ENCODE assay signal across 10 mouse cellular contexts in the genomic region with DNA sequence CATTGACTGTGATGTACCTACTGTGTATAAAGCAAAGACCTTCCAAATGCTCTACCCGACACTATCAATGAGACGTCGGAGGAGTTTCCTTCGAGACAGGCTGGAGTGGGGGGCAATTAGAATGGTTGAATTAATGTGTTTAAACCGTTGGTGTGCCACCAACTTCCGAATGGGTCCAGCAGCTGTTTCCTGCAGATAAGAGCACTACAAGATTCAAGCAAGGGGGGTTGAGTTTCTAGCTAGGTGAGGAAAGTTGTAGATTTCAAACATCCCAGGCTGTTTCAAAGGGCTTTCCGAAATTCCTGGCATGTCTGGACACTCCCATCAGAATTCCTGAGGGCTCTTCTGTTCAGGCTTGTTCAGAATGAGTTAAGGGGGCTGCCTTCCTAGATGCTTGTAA. TPM values are rescaled to one million over a fixed set of nuclear protein-coding genes. Genes with fewer than 3 reads are reported as not detected.
DNase-seq lines count a peak whose midpoint lies in the region; ATAC-seq and TF ChIP-seq lines count a peak whose summit lies in the region.
"Had no signal": no experiment of that assay in that cellular context is flagged by ENCODE, and none has a peak within 500 bp of the region (broad histone marks: within the 10 kb centered on the region; RNA-seq: fewer than 3 reads in every experiment).

No protein-coding gene starts in this region.

- 50% methylated on average over 7 of the region's 7 CpGs for WGBS in kidney, embryonic 16.5 days
- 45% methylated on average over 7 of the region's 7 CpGs for whole genome bisulfite sequencing in kidney, embryonic 15.5 days
- 4% methylated on average over 7 of the region's 7 CpGs for WGBS in liver, embryonic 12.5 days (ENCODE audit: insufficient replicate concordance)
- 79% methylated on average over 7 of the region's 7 CpGs for WGBS in hindbrain, embryonic 13.5 days
- 82% methylated on average over 7 of the region's 7 CpGs for WGBS in midbrain, embryonic 15.5 days

- no peak for TF ChIP-seq POLR2A in myocyte (IDR thresholded peaks at IDR 0.05; ENCODE audit: insufficient read length, low read depth)

- H3K4me1 ChIP-seq in kidney, embryonic 16.5 days (ENCODE audit: insufficient read depth, low read length), result peaks cover 11% of the 10 kb centered on the region; the same call in 1 of the 2 replicates
- H3K4me1 ChIP-seq in kidney, embryonic 15.5 days, result peaks cover 19% of the 10 kb centered on the region
- H3K4me1 ChIP-seq in liver, embryonic 12.5 days, result peaks cover 24% of the 10 kb centered on the region
- peaks cover 15% of the 10 kb centered on the region for H3K4me1 ChIP-seq in hindbrain, embryonic 13.5 days (replicated peaks)
- H3K4me1 ChIP-seq in midbrain, embryonic 15.5 days, result no peaks in the 10 kb centered on the region; the same call in 1 of the 2 replicates

- H3K4me2 ChIP-seq in kidney, embryonic 16.5 days (replicated peaks; ENCODE audit: low read depth, low read length), result no peak overlapping the region
- H3K4me2 ChIP-seq in kidney, embryonic 15.5 days, result no peak overlapping the region
- peak overlapping the region; percentile 17; the same call in 1 of the 2 replicates for H3K4me2 ChIP-seq in liver, embryonic 12.5 days
- peak overlapping the region; percentile 53 for H3K4me2 ChIP-seq in myocyte (ENCODE audit: low read depth)
- no peak overlapping the region for H3K4me2 ChIP-seq in hindbrain, embryonic 13.5 days
- no peak overlapping the region for H3K4me2 ChIP-seq in midbrain, embryonic 15.5 days

- H3K79me2 ChIP-seq in myocyte (ENCODE audit: control insufficient read depth, insufficient read depth), result no peaks in the 10 kb centered on the region

- DNase-seq in heart, adult 8-10 months (ENCODE audit: low spot score), result peak; percentile 42
- no peak for DNase-seq in right cerebral cortex, adult 18-20 months
- DNase-seq: adrenal gland, postnatal 25 days; thymus, adult 18-20 months had no signal

- no peaks in the 10 kb centered on the region for H3K9me3 ChIP-seq in kidney, embryonic 16.5 days (ENCODE audit: low read length)
- no peaks in the 10 kb centered on the region for H3K9me3 ChIP-seq in kidney, embryonic 15.5 days (replicated peaks)
- H3K9me3 ChIP-seq in liver, embryonic 12.5 days (replicated peaks), result no peaks in the 10 kb centered on the region
- no peaks in the 10 kb centered on the region for H3K9me3 ChIP-seq in hindbrain, embryonic 13.5 days
- H3K9me3 ChIP-seq in midbrain, embryonic 15.5 days, result no peaks in the 10 kb centered on the region

- H3K9ac ChIP-seq in kidney, embryonic 16.5 days (replicated peaks; ENCODE audit: low read length), result no peak overlapping the region
- H3K9ac ChIP-seq in kidney, embryonic 15.5 days, result no peak overlapping the region
- H3K9ac ChIP-seq in liver, embryonic 12.5 days, result no peak overlapping the region
- H3K9ac ChIP-seq in hindbrain, embryonic 13.5 days, result no peak overlapping the region
- no peak overlapping the region for H3K9ac ChIP-seq in midbrain, embryonic 15.5 days

- no peaks in the 10 kb centered on the region for H3K36me3 ChIP-seq in kidney, embryonic 16.5 days (ENCODE audit: insufficient read depth, low read length)
- H3K36me3 ChIP-seq in kidney, embryonic 15.5 days, result no peaks in the 10 kb centered on the region
- H3K36me3 ChIP-seq in liver, embryonic 12.5 days, result no peaks in the 10 kb centered on the region
- no peaks in the 10 kb centered on the region for H3K36me3 ChIP-seq in myocyte (ENCODE audit: control insufficient read depth, insufficient read depth)
- H3K36me3 ChIP-seq in hindbrain, embryonic 13.5 days, result no peaks in the 10 kb centered on the region
- H3K36me3 ChIP-seq in midbrain, embryonic 15.5 days (replicated peaks), result no peaks in the 10 kb centered on the region

- no peaks in the 10 kb centered on the region for H3K27me3 ChIP-seq in kidney, embryonic 16.5 days (ENCODE audit: insufficient read depth, low read length)
- H3K27me3 ChIP-seq in kidney, embryonic 15.5 days, result no peaks in the 10 kb centered on the region
- H3K27me3 ChIP-seq in liver, embryonic 12.5 days (replicated peaks), result peaks cover under 1% of the 10 kb centered on the region; the same call in 1 of the 2 replicates
- H3K27me3 ChIP-seq in myocyte (ENCODE audit: control insufficient read depth, insufficient read depth, insufficient read length), result no peaks in the 10 kb centered on the region
- H3K27me3 ChIP-seq in hindbrain, embryonic 13.5 days, result no peaks in the 10 kb centered on the region
- no peaks in the 10 kb centered on the region for H3K27me3 ChIP-seq in midbrain, embryonic 15.5 days (replicated peaks)

- H3K4me3 ChIP-seq in kidney, embryonic 16.5 days (ENCODE audit: low read length), result no peak overlapping the region
- H3K4me3 ChIP-seq in kidney, embryonic 15.5 days (replicated peaks), result no peak overlapping the region
- H3K4me3 ChIP-seq in liver, embryonic 12.5 days, result no peak overlapping the region
- no peak overlapping the region for H3K4me3 ChIP-seq in myocyte
- no peak overlapping the region for H3K4me3 ChIP-seq in hindbrain, embryonic 13.5 days
- H3K4me3 ChIP-seq in midbrain, embryonic 15.5 days, result no peak overlapping the region

- peak; percentile 23; the same call in 1 of the 2 replicates for ATAC-seq in kidney, embryonic 16.5 days (ENCODE audit: low FRiP score, low TSS enrichment)
- no peak for ATAC-seq in kidney, embryonic 15.5 days (replicated peaks; ENCODE audit: low FRiP score)
- peak; percentile 52; the same call in 1 of the 2 replicates for ATAC-seq in liver, embryonic 12.5 days
- no peak for ATAC-seq in hindbrain, embryonic 13.5 days (ENCODE audit: low FRiP score)
- ATAC-seq in midbrain, embryonic 15.5 days (replicated peaks), result no peak

- H3ac ChIP-seq in myocyte (ENCODE audit: control insufficient read depth, insufficient read length), result no peak overlapping the region

- H3K27ac ChIP-seq in kidney, embryonic 16.5 days (ENCODE audit: low read length), result no peak overlapping the region
- no peak overlapping the region for H3K27ac ChIP-seq in kidney, embryonic 15.5 days
- no peak overlapping the region for H3K27ac ChIP-seq in liver, embryonic 12.5 days
- H3K27ac ChIP-seq in hindbrain, embryonic 13.5 days, result no peak overlapping the region
- no peak overlapping the region for H3K27ac ChIP-seq in midbrain, embryonic 15.5 days

TF ChIP-seq in myocyte, 11 proteins besides CTCF, POLR2A, EP300 and RAD21:
- no peak for TF ChIP-seq MYOG (IDR thresholded peaks at IDR 0.05; ENCODE audit: control insufficient read depth in 1 of 3, insufficient read depth in 1 of 3, insufficient read length in 2 of 3, low read depth in 2 of 3)
- no peak for TF ChIP-seq TCF3 (IDR thresholded peaks at IDR 0.05; ENCODE audit: insufficient read length, low read depth)
- TF ChIP-seq USF1 (IDR thresholded peaks at IDR 0.05; ENCODE audit: low read depth), result no peak
- no peak for TF ChIP-seq MYOD1 (IDR thresholded peaks at IDR 0.05; ENCODE audit: control insufficient read depth in 1 of 3, insufficient read length in 2 of 3, low read depth in 2 of 3)
- no peak for TF ChIP-seq REST (IDR thresholded peaks at IDR 0.05; ENCODE audit: insufficient read depth, insufficient read length)
- no peak for TF ChIP-seq TCF12 (IDR thresholded peaks at IDR 0.05; ENCODE audit: insufficient read depth, poor library complexity, severe bottlenecking)
- no peak for TF ChIP-seq MAX (IDR thresholded peaks at IDR 0.05; ENCODE audit: low read depth)
- no peak for TF ChIP-seq POLR2AphosphoS2 (IDR thresholded peaks at IDR 0.05; ENCODE audit: insufficient read length, low read depth)
- TF ChIP-seq SRF (IDR thresholded peaks at IDR 0.05; ENCODE audit: control insufficient read depth, insufficient read length, low read depth), result no peak
- no peak for TF ChIP-seq CEBPB (IDR thresholded peaks at IDR 0.05; ENCODE audit: insufficient read depth, poor library complexity, severe bottlenecking)
- no peak for TF ChIP-seq E2F4 (IDR thresholded peaks at IDR 0.05; ENCODE audit: insufficient read depth)

RNA-seq across cellular contexts. Expression of gene Fam198b, which starts 22.9 kb away (rescaled TPM):
- polyA plus RNA-seq in kidney, embryonic 16.5 days (2015; fragmentation: Nextera tagmentation; extraction: Ambion mirVana), result 12.3 and 13.0 TPM in 2 replicates
- 13.4 and 14.7 TPM in 2 replicates for polyA plus RNA-seq in kidney, embryonic 15.5 days (2015; fragmentation: Nextera tagmentation; extraction: Ambion mirVana)
- 10 to 100 TPM in 3 of 4 experiments, 1 to 10 TPM in 1; 10.0 to 15.6 (median 15.2) TPM for total RNA-seq in heart, adult 8-10 months (2022)
- polyA plus RNA-seq in liver, embryonic 12.5 days (2016; fragmentation: Nextera tagmentation; extraction: Ambion mirVana), result 3.9 and 4.2 TPM in 2 replicates
- polyA plus RNA-seq in myocyte (2012; fragmentation: generic; extraction: Trizol), result 1.8 TPM
- polyA plus RNA-seq in hindbrain, embryonic 13.5 days (2015; fragmentation: Nextera tagmentation; extraction: Ambion mirVana), result 3.9 and 5.1 TPM in 2 replicates
- 1.3 and 1.6 TPM in 2 replicates for polyA plus RNA-seq in midbrain, embryonic 15.5 days (2015; fragmentation: Nextera tagmentation; extraction: Ambion mirVana)

RNA-seq across cellular contexts. Expression of gene Tmem144, which starts 54.6 kb away (rescaled TPM):
- polyA plus RNA-seq in kidney, embryonic 16.5 days (2015; fragmentation: Nextera tagmentation; extraction: Ambion mirVana), result 6.8 and 7.2 TPM in 2 replicates
- 5.1 and 6.3 TPM in 2 replicates for polyA plus RNA-seq in kidney, embryonic 15.5 days (2015; fragmentation: Nextera tagmentation; extraction: Ambion mirVana)
- 10 to 100 TPM; 14.9 to 20.3 (median 16.1) TPM for total RNA-seq in heart, adult 8-10 months (2022)
- polyA plus RNA-seq in liver, embryonic 12.5 days (2016; fragmentation: Nextera tagmentation; extraction: Ambion mirVana), result 2.2 and 2.5 TPM in 2 replicates
- 0.92 TPM for polyA plus RNA-seq in myocyte (2012; fragmentation: generic; extraction: Trizol)
- polyA plus RNA-seq in hindbrain, embryonic 13.5 days (2015; fragmentation: Nextera tagmentation; extraction: Ambion mirVana), result 1.1 and 1.4 TPM in 2 replicates
- polyA plus RNA-seq in midbrain, embryonic 15.5 days (2015; fragmentation: Nextera tagmentation; extraction: Ambion mirVana), result 0.87 and 0.96 TPM in 2 replicates

Comparison
In these comparisons a context has a peak if more than half of its experiments do, and no peak if none do; other contexts are left out.
1. ATAC-seq: peak in kidney, embryonic 16.5 days (single experiment) and liver, embryonic 12.5 days (single experiment); none in kidney, embryonic 15.5 days (single experiment), hindbrain, embryonic 13.5 days (single experiment) and midbrain, embryonic 15.5 days (single experiment).
2. H3K4me2 ChIP-seq: peak in liver, embryonic 12.5 days (single experiment) and myocyte (single experiment); none in kidney, embryonic 16.5 days (single experiment), kidney, embryonic 15.5 days (single experiment), hindbrain, embryonic 13.5 days (single experiment) and midbrain, embryonic 15.5 days (single experiment).